Mouse (Mus musculus) duodenum, adult 2 months (tissue): Measurements from ENCODE around the gene Lipf. TPM values are rescaled to one million over a fixed set of nuclear protein-coding genes. Genes with fewer than 3 reads are reported as not detected.

Experiments used
- polyA plus RNA-seq: library from polyadenylated mRNA; depleted of rRNA; stranded (reverse); fragments of >200 nt; gene quantifications from 2 replicates; pipeline ENCODE4 v1.2.3, GENCODE M21; 2012; ENCODE audit warnings: low replicate concordance; rRNA removed

Lipf gene
- not detected in 2 replicates for polyA plus RNA-seq

DNA sequence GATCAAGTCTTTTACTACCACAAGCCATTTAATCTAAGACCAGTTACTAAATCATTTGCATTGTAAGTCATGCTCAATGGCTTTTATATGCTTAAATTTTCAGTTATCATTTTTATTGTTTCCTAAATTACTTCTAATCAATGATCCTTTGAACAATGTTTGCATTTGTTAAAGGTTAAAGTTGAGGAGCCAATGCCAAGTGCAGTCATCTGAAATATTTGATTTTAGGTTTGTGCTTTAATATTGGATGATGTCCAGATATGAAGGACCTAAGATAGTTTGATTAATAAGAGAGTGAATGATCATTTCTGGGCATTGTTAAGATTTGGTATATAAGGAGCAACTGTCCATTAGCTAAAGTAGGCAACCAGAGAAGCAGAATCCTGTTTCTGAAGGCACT lies at the start of gene Lipf:
TSS of gene Lipf (plus strand) at position 301 of the 400 bp plus-strand sequence.

DNA sequence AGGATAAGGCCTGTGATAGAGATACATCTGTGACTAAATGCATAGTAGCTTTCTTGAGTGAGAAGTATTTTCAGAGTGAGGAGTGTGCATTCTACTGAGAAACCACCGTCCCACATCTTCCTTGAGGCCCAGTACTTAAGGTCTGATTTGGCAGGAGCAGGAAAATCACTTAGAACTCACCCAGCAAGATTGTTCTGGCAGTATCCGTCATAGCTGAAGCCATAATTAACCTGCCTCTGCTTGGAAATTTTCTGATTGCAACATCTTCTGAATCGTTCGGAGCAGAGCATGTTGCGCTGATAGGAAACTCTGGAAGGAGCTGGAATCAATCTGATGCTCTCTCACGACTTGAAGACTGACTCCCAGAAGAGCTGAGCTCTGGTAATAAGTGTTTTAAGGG lies 47.0 kb downstream of the Lipf start, which contains the start of gene Lipk:
TSS of gene Lipk (plus strand) at position 289 of the 400 bp plus-strand sequence.

Other genes with a start within 250 kb of the Lipf start
- not detected in 2 replicates for gene Lipo2, start 209.8 kb upstream of the Lipf start, polyA plus RNA-seq
- 0.85 and 1.6 TPM in 2 replicates for gene Lipo3, start 199.2 kb upstream of the Lipf start, polyA plus RNA-seq
- not detected in 2 replicates for gene Lipo1, start 173.7 kb upstream of the Lipf start, polyA plus RNA-seq
- gene Lipk, start 47.1 kb downstream of the Lipf start, polyA plus RNA-seq, result not detected in 2 replicates
- gene Lipn, start 106.2 kb downstream of the Lipf start, polyA plus RNA-seq, result not detected in 2 replicates
- gene Lipm, start 139.7 kb downstream of the Lipf start, polyA plus RNA-seq, result not detected in 2 replicates
- 0.32 TPM in 1 of 2 replicates, not detected in the other for gene Ankrd22, start 204.9 kb downstream of the Lipf start, polyA plus RNA-seq
- 3.4 and 4.3 TPM in 2 replicates for gene Stambpl1, start 231.0 kb downstream of the Lipf start, polyA plus RNA-seq